Mouse (Mus musculus) heart, postnatal 0 days (tissue): ENCODE results near the gene Trappc10. TPM values are rescaled to one million over a fixed set of nuclear protein-coding genes. Genes with fewer than 3 reads are reported as not detected.

Experiments
- ATAC-seq: fragments of 200-750 bp; cut with Nextera tagmentation; 2 replicates; pipeline ENCODE4 v1.8.0; 2017; ENCODE audit warnings: low read depth, moderate number of reproducible peaks, moderate library complexity; ENCODE audit not compliant: insufficient read depth
- DNase-seq: peaks from one replicate; pipeline ENCODE4 v3.0.0-alpha.2; 2016; ENCODE audit warnings: low spot score
- H3K27ac ChIP-seq: fragments of 300-500 bp; sonication (generic); 2 replicates; pipeline ENCODE4 v1.5.1; 2014; ENCODE audit warnings: low read depth, mild to moderate bottlenecking
- H3K27me3 ChIP-seq: fragments of 300-500 bp; sonication (generic); 2 replicates; pipeline ENCODE4 v1.6.1; 2014; ENCODE audit warnings: low read length, mixed read lengths; ENCODE audit not compliant: control insufficient read depth, insufficient read depth
- H3K36me3 ChIP-seq: fragments of 300-500 bp; sonication (generic); replicated peaks from 2 replicates; pipeline ENCODE4 v1.6.1; 2014; ENCODE audit warnings: low read length, mixed read lengths; ENCODE audit not compliant: control insufficient read depth, insufficient read depth
- H3K4me1 ChIP-seq: fragments of 300-500 bp; sonication (generic); 2 replicates; pipeline ENCODE4 v1.6.1; 2014; ENCODE audit warnings: antibody characterized with exemption; ENCODE audit not compliant: control insufficient read depth, insufficient read depth
- H3K4me2 ChIP-seq: fragments of 300-500 bp; sonication (generic); 2 replicates; pipeline ENCODE4 v1.6.1; 2014; ENCODE audit warnings: low read depth, mild to moderate bottlenecking, low read length, moderate library complexity
- H3K4me3 ChIP-seq: fragments of 300-500 bp; sonication (generic); 2 replicates; pipeline ENCODE4 v1.5.1; 2014; ENCODE audit warnings: low read depth, low read length
- H3K9ac ChIP-seq: fragments of 300-500 bp; sonication (generic); replicated peaks from 2 replicates; pipeline ENCODE4 v1.6.1; 2014; ENCODE audit warnings: low read depth, low read length, mixed read lengths
- H3K9me3 ChIP-seq: fragments of 300-500 bp; sonication (generic); replicated peaks from 2 replicates; pipeline ENCODE4 v1.6.1; 2016; ENCODE audit warnings: low read length; ENCODE audit not compliant: control insufficient read depth
- CTCF ChIP-seq: IDR thresholded peaks from 2 replicates; pipeline ENCODE4 v1.5.1; 2016; ENCODE audit warnings: antibody characterized with exemption, control low read depth, low read depth
- EP300 ChIP-seq: IDR thresholded peaks from 2 replicates; pipeline ENCODE4 v1.6.1; 2016; ENCODE audit warnings: antibody characterized with exemption, low read depth
- WGBS: fragments of 180-500 bp; shearing (Covaris S2); extraction: QIAGEN DNeasy Blood & Tissue Kit; methylation state at CpG from one replicate; pipeline ENCODE4 v1.1.7; 2014; 5-methylcytosine and 5-hydroxymethylcytosine counted together
- polyA plus RNA-seq: library from polyadenylated mRNA; unstranded; fragments of >200 nt; fragmentation: Nextera tagmentation; extraction: Ambion mirVana; gene quantifications from 2 replicates; pipeline ENCODE4 v1.2.1, GENCODE M21; 2015
- total RNA-seq: library from RNA; depleted of rRNA; stranded (reverse); fragments of >200 nt; gene quantifications from 2 replicates; pipeline ENCODE4 v1.2.3, GENCODE M21; 2014; ENCODE audit warnings: low replicate concordance

Trappc10 gene
- total and polyA plus RNA-seq, 2 experiments from 2014 or later, result 13.2 to 51.0 TPM

DNA sequence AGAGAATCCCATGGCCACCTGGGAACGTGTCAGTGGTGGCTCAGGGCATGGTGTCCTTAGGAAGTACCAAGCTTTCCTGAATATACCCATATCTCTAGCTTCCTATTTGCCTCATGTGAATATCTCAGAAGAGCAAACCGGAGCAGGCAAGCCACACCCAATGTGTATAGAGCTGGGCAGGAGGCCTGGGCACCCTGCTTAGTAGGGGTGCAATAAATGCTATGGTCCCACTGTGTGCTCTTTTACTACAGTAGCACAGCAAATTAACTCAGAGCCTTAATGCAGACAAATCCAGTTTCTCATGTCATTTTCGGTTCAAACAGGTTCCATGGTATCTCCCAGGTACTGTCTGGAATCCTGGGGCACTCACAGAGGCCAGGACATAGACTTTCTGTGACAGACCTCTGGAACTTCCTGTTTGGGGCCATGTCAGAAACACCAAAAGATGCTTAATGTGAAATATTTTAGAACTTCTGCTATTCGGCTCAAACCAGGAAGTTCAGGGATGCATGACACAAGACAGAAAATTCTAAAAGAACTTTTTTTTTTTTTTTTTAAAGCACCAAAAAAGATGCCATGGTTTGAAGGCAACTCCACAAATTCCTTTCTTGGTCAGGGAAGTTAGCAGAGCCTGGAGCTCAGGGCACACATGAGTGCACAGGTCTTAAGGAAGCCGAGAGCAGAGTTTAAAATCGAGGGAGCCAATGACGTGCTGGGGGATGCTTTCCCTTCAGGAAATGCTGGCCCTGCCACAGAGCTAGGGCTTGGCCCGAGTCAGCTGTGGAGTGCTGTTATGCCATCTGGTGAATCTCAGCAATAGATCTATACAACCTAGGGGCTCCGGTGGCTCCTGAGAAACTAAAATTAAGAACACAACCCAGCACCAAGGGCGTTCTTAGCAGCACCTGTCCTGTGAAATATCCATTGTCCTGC lies 95.3 kb downstream of the Trappc10 start:
- Histone ChIP-seq H3K9ac (no peak overlapping the region), H3K27me3 (no peaks in the 10 kb centered on the region), H3K4me2 (no peak overlapping the region), H3K36me3 (no peaks in the 10 kb centered on the region), H3K27ac (no peak overlapping the region), H3K4me3 (no peak overlapping the region), H3K4me1 (no peaks in the 10 kb centered on the region), H3K9me3 (no peaks in the 10 kb centered on the region)
- no peak for TF ChIP-seq EP300
- TF ChIP-seq CTCF, result no peak
- ATAC-seq, result no peak
- DNase-seq, result no peak
- 60% methylated on average over 10 of the region's 10 CpGs for WGBS

DNA sequence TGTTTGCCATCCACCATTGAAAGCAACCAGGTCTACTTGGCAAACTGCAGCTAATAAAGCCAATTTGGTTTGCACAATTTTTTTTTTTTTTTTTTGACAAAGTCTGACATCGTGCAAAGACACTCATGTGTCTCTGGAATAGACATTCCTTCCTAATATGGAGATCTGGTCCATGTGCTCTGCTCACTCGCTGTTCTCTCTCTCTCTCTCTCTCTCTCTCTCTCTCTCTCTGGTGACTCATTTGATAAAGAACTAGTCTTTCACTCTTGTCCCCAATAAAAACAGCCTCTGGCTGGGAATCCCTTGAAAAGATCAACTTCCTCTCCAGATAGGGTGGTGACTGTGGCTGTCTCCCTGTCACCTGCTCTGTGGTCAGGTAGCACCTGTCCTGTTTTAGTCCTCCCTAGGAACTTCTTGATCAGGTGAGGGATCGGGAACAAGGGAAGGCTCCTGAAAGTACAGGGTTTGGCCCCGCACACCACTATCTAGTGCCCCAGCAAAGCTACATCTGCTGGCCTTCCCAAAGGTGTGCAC lies 96.5 kb downstream of the Trappc10 start:
- H3K4me1 ChIP-seq, result no peaks in the 10 kb centered on the region
- no peak for TF ChIP-seq EP300
- no peak for TF ChIP-seq CTCF
- H3K27ac ChIP-seq, result no peak overlapping the region
- no peak overlapping the region for H3K4me3 ChIP-seq
- DNase-seq (no peak), ATAC-seq (no peak)
- H3K9me3 ChIP-seq, result no peaks in the 10 kb centered on the region
- no peaks in the 10 kb centered on the region for H3K27me3 ChIP-seq
- no peaks in the 10 kb centered on the region for H3K36me3 ChIP-seq
- WGBS, result 49% methylated on average over 4 of the region's 4 CpGs
- no peak overlapping the region for H3K9ac ChIP-seq
- no peak overlapping the region for H3K4me2 ChIP-seq

DNA sequence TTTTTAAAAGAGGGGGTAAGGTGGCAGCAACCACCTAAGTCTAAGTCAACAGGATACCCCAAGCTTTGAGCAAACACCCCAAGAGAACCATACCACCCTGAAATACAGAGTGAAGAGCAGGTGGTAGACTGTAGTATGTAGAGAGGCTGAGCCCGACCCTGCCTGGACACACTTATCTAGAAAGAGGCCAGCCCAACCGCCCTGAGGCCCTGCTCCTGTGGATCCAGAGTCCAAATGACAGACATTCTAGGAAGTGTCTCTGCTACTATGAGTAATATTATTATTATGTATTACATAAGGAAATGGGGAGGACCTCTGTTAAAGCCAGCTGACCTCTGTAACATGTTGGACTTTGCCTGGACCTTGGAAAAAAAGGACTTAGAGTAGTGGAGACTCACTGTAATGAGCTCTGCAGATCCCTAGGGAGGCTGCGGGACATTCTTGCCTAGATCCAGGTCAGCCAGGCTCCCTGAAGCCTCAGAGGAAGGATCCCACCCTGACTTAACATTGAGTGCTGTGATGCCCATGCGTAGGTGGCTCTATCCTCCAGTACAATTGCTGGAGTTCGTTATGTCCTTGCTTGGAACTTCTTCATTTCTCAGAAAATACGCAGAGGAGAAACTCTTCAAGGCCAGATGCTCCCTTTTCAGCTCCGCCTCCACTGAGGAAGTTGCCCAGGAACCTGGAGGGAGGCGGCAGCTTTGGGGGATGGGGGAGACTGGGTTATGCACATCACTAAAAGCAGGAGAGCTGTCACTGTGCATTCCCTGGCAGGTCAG lies 100.5 kb downstream of the Trappc10 start:
- 38% methylated on average over 8 of the region's 8 CpGs for WGBS
- no peak overlapping the region for H3K9ac ChIP-seq
- H3K4me3 ChIP-seq, result no peak overlapping the region
- H3K4me2 ChIP-seq, result no peak overlapping the region
- no peaks in the 10 kb centered on the region for H3K27me3 ChIP-seq
- ATAC-seq (peak; percentile 33; the same call in 1 of the 2 replicates), DNase-seq (peak; percentile 39)
- H3K4me1 ChIP-seq, result peaks cover 6% of the 10 kb centered on the region; the same call in 1 of the 2 replicates
- H3K27ac ChIP-seq, result no peak overlapping the region
- H3K9me3 ChIP-seq, result no peaks in the 10 kb centered on the region
- H3K36me3 ChIP-seq, result no peaks in the 10 kb centered on the region
- TF ChIP-seq EP300 (no peak), CTCF (no peak)

DNA sequence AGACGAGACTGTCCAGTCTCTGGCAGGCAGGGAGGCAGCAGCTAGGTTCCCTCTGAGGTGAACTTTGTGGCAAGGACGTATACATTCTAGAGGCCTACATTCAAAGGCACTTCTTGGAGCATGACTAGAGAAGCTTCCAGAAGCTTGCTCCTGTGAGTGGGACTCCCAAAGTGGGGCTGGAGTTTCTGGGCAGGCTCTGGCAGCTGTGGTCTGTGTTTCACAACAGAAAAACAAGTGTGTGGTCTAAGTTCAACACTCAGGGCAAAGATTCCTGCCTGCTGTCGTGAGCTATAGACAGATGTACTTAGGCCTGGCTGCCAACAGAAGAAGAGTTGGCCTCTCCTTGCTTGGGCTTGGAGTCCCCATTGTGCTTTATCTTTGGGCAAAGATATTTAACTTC lies 103.6 kb downstream of the Trappc10 start:
- ATAC-seq, result no peak
- H3K4me1 ChIP-seq, result peaks cover 6% of the 10 kb centered on the region; the same call in 1 of the 2 replicates
- WGBS, result 68% methylated on average over 3 of the region's 3 CpGs
- H3K4me3 ChIP-seq, result no peak overlapping the region
- no peaks in the 10 kb centered on the region for H3K27me3 ChIP-seq
- no peak overlapping the region for H3K4me2 ChIP-seq
- DNase-seq, result no peak
- H3K9ac ChIP-seq, result no peak overlapping the region
- no peak for TF ChIP-seq CTCF
- TF ChIP-seq EP300, result no peak
- no peaks in the 10 kb centered on the region for H3K36me3 ChIP-seq
- H3K9me3 ChIP-seq, result no peaks in the 10 kb centered on the region
- H3K27ac ChIP-seq, result no peak overlapping the region

DNA sequence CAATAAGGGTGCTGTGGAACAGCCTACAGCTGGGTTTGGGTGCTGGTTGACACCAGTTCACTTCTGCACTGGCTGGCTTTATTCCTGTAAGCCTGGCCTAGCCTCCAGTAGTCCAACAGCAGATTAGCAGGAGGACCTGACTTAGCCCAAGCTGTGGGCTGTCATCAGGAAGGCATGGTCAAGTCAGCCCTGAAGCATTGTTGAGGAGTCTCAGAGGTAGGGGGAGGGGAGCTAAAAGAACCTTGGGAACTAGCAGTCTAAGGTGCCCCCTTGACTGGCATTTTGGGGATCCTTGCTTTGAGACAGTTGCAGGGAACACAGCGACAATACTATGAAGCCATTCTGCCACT lies 104.2 kb downstream of the Trappc10 start:
- H3K4me1 ChIP-seq, result peaks cover 9% of the 10 kb centered on the region; the same call in 1 of the 2 replicates
- H3K4me2 ChIP-seq, result no peak overlapping the region
- H3K4me3 ChIP-seq, result no peak overlapping the region
- WGBS, result 78% methylated on average over 1 of the region's 1 CpGs
- H3K27ac ChIP-seq, result no peak overlapping the region
- TF ChIP-seq EP300 (no peak), CTCF (no peak)
- no peaks in the 10 kb centered on the region for H3K36me3 ChIP-seq
- H3K9me3 ChIP-seq, result no peaks in the 10 kb centered on the region
- no peak overlapping the region for H3K9ac ChIP-seq
- H3K27me3 ChIP-seq, result no peaks in the 10 kb centered on the region
- ATAC-seq (no peak), DNase-seq (no peak)
